Comparison of ENCODE assay signal across 7 mouse cellular contexts in the genomic region with DNA sequence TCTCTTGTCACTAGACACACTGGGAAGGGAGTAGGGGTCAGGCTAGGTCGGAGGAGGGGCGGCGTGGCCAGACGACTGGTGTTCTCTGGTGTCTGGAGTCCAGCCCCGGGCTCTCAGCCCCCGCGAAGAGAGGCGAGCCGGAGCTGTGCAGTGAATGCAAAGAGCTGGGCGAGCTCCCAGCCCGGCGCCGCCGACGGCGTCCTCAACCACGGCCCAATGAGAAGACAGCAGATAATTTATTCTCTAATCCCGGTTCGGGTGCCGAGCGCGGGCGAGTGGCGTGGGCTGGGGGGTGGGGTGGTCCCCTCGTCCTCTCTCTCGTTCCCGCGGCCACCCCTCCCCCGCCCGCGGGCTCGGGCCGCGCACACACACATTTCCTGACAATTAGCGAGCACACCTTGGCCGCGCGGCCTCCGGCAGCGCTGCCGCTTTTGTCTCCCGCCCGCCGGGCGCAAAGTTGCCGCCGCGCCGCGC. TPM values are rescaled to one million over a fixed set of nuclear protein-coding genes. Genes with fewer than 3 reads are reported as not detected.
DNase-seq lines count a peak whose midpoint lies in the region; ATAC-seq and TF ChIP-seq lines count a peak whose summit lies in the region.

No protein-coding gene starts in this region.

- peak; percentile 39 for DNase-seq in urinary bladder, postnatal 14 days (ENCODE audit: low spot score)
- no peak for DNase-seq in urinary bladder, postnatal 10 days (ENCODE audit: low spot score)
- DNase-seq in kidney, adult 2 months: peak; percentile 34
- DNase-seq in retina, postnatal 1 day: peak; percentile 87
- DNase-seq in urinary bladder, postnatal 25 days (ENCODE audit: low spot score): no peak

- TF ChIP-seq POLR2A in embryonic fibroblast, embryonic 13.5 days (IDR thresholded peaks at IDR 0.05; ENCODE audit: low read depth, low read length): no peak
- no peak for TF ChIP-seq POLR2A in kidney, adult 2 months (IDR thresholded peaks at IDR 0.05; ENCODE audit: low read depth, low read length)

- peak overlapping the region; percentile 63 for H3K4me2 ChIP-seq in liver, embryonic 16.5 days (ENCODE audit: low read depth, low read length)

- peak overlapping the region; percentile 33; the same call in 1 of the 2 replicates for H3K4me3 ChIP-seq in embryonic fibroblast, embryonic 13.5 days (ENCODE audit: insufficient read depth, low read length)
- H3K4me3 ChIP-seq in kidney, adult 2 months (ENCODE audit: insufficient read depth, low read depth, low read length): peak overlapping the region; percentile 55
- peak overlapping the region; percentile 50 for H3K4me3 ChIP-seq in liver, embryonic 16.5 days (ENCODE audit: low read depth, low read length)

- no peaks in the 10 kb centered on the region for H3K4me1 ChIP-seq in embryonic fibroblast, embryonic 13.5 days (ENCODE audit: control insufficient read depth, insufficient read depth, low read length)
- no peaks in the 10 kb centered on the region for H3K4me1 ChIP-seq in kidney, adult 2 months (ENCODE audit: control insufficient read depth, insufficient read depth, low read length)
- H3K4me1 ChIP-seq in liver, embryonic 16.5 days (ENCODE audit: control insufficient read depth, low read depth, low read length): peaks cover 4% of the 10 kb centered on the region

- under 1% methylated on average over 50 of the region's 50 CpGs for WGBS in kidney, adult 2 months
- 1% methylated on average over 42 of the region's 50 CpGs for WGBS in liver, embryonic 16.5 days (ENCODE audit: insufficient replicate concordance)

- no peaks in the 10 kb centered on the region for H3K36me3 ChIP-seq in kidney, adult 2 months (ENCODE audit: control insufficient read depth, insufficient read depth, low read length)
- no peaks in the 10 kb centered on the region for H3K36me3 ChIP-seq in liver, embryonic 16.5 days (ENCODE audit: control insufficient read depth, insufficient read depth)

- no peaks in the 10 kb centered on the region for H3K9me3 ChIP-seq in liver, embryonic 16.5 days (replicated peaks; ENCODE audit: control insufficient read depth, low read length)

- peaks cover 2% of the 10 kb centered on the region; the same call in 1 of the 2 replicates for H3K27me3 ChIP-seq in kidney, adult 2 months (replicated peaks; ENCODE audit: control insufficient read depth, insufficient read depth, low read length)
- H3K27me3 ChIP-seq in liver, embryonic 16.5 days (ENCODE audit: control insufficient read depth, insufficient read depth, low read depth, low read length): peaks cover 75% of the 10 kb centered on the region

- no peak overlapping the region for H3K9ac ChIP-seq in liver, embryonic 16.5 days (ENCODE audit: low read depth, low read length)

- TF ChIP-seq CTCF in embryonic fibroblast, embryonic 13.5 days (IDR thresholded peaks at IDR 0.05; ENCODE audit: borderline replicate concordance, insufficient read depth, low read length): no peak
- TF ChIP-seq CTCF in kidney, adult 2 months (conservative IDR thresholded peaks at IDR 0.05; ENCODE audit: insufficient read depth, insufficient read length, low read depth, low read length): no peak

- no peak overlapping the region for H3K27ac ChIP-seq in embryonic fibroblast, embryonic 13.5 days (ENCODE audit: insufficient read depth, low read length)
- H3K27ac ChIP-seq in kidney, adult 2 months (ENCODE audit: insufficient read depth, low read depth, low read length): no peak overlapping the region
- H3K27ac ChIP-seq in liver, embryonic 16.5 days (ENCODE audit: low read length): no peak overlapping the region

- ATAC-seq in liver, embryonic 16.5 days (ENCODE audit: low read depth): no peak

RNA-seq across cellular contexts. Expression of a gene that starts 1.2 kb away (rescaled TPM):
- not detected in 2 replicates for polyA plus RNA-seq in embryonic fibroblast, embryonic 13.5 days (2011; ENCODE audit: insufficient read length, low read depth, missing spikeins)
- not detected in 2 replicates for polyA plus RNA-seq in kidney, adult 2 months (2012; rRNA removed)
- polyA plus RNA-seq in liver, embryonic 16.5 days (2015; fragmentation: Nextera tagmentation; extraction: Ambion mirVana): not detected in 2 replicates

RNA-seq across cellular contexts. Expression of a gene that starts 1.2 kb away (rescaled TPM):
- not detected in 2 replicates for polyA plus RNA-seq in embryonic fibroblast, embryonic 13.5 days (2011; ENCODE audit: insufficient read length, low read depth, missing spikeins)
- not detected in 2 replicates for polyA plus RNA-seq in kidney, adult 2 months (2012; rRNA removed)
- polyA plus RNA-seq in liver, embryonic 16.5 days (2015; fragmentation: Nextera tagmentation; extraction: Ambion mirVana): not detected in 2 replicates

RNA-seq across cellular contexts. Expression of a gene that starts 39.5 kb away (rescaled TPM):
- not detected in 2 replicates for polyA plus RNA-seq in embryonic fibroblast, embryonic 13.5 days (2011; ENCODE audit: insufficient read length, low read depth, missing spikeins)
- polyA plus RNA-seq in kidney, adult 2 months (2012; rRNA removed): not detected in 2 replicates
- polyA plus RNA-seq in liver, embryonic 16.5 days (2015; fragmentation: Nextera tagmentation; extraction: Ambion mirVana): not detected in 2 replicates

RNA-seq across cellular contexts. Expression of a gene that starts 50.6 kb away (rescaled TPM):
- 14.0 and 28.8 TPM in 2 replicates for polyA plus RNA-seq in embryonic fibroblast, embryonic 13.5 days (2011; ENCODE audit: insufficient read length, low read depth, missing spikeins)
- polyA plus RNA-seq in kidney, adult 2 months (2012; rRNA removed): 69.3 and 73.8 TPM in 2 replicates
- 1.3 and 1.4 TPM in 2 replicates for polyA plus RNA-seq in liver, embryonic 16.5 days (2015; fragmentation: Nextera tagmentation; extraction: Ambion mirVana)

Comparison
In these comparisons a context has a peak if more than half of its experiments do, and no peak if none do; other contexts are left out.
1. DNase-seq: peak in urinary bladder, postnatal 14 days (single experiment), kidney, adult 2 months (single experiment) and retina, postnatal 1 day (single experiment); none in urinary bladder, postnatal 10 days (single experiment) and urinary bladder, postnatal 25 days (single experiment).
2. Peak in every context shown above with its lines, with median percentiles within 50 percentile points of each other: H3K4me3 ChIP-seq.